Mouse (Mus musculus) v-Abl transformed pro-B cells (cell line): ENCODE results near the gene Sppl3.

Experiments used
- in situ Hi-C, 2 experiments: fragments of 400-800 bp; cut with MboI; formaldehyde crosslinking; loops; one replicate each; pipeline ENCODE4 v1.15.1; 2025; ENCODE audit not compliant: unreplicated experiment in 2 of 2

The Sppl3 gene

DNA sequence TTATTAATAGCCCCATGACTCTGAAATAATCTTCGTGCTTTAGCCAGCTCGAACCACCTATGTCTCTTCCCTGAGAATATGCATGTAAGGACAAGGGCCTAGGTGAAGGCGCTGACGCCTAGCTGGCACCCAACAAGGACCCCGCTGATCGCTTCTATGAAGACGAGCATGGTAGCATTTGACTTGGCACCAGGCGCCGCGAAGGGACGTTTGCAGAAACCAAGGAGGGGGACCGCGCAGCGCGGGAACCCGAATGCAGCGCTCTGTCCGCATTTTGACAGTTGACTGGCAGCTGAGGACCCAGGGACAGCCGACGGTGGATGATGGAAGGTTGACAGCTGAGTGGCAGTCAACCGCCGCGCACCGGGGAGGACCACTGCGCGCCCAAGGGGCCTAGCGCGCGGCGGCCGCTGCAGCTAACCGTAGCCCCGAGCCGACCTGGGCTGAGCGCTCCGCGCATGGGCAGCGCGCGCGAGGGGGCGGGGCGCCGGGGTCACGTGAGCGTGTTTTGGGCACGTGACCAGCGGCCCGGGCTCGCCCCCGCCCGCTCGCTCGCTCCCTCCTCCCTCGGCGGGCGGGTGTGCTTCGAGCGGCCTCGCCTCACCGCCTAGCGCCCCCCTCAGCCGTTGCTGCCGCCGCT is at the start of gene Sppl3:
Gene Sppl3, plus strand, starts transcription at position 561 of the 640 bp plus-strand sequence.
- in situ Hi-C loops: no loop called here

GRCm38 (mm10) chr5:114961590-114962360 is 49.2 kb upstream of the Sppl3 start:
- in situ Hi-C loops: loop anchor here in 1 of 2 experiments (25.0 kb wide), 1 partner anchor 501 kb away; the partner anchor contains the start of gene Pla2g1b

DNA sequence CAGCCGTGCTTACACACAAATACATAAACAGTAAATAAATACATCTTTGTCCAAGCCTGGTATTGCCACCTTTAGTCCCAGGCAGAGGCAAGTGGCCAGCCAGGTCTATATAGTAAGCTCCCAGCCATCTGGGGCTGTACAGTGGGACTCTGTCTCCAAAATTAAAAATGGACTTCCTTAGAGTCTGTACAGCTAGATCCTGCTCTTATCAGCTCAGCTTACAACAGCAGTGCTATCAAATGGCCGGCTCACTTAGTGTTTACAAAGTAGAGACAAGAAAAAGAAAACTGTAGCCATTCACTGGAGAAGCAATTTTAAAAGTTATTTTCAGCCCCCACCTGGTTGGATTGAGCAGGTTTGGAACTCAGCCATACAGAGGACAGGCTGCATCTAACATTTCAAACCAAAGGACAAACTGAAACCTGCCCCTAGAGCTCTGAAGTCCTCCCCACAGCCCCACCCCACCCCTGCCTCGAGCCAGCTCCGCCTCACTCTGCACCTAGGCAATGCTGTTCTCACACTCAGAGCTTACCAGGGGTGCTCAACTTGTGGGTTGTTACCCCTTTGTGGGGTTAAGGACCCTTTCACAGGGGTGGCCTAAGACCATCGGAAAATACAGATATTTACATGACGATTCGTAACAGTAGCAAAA is 46.5 kb upstream of the Sppl3 start:
- in situ Hi-C loops: loop anchor here in 1 of 2 experiments (25.0 kb wide), 1 partner anchor 498 kb away; the partner anchor contains the start of gene Pla2g1b

DNA sequence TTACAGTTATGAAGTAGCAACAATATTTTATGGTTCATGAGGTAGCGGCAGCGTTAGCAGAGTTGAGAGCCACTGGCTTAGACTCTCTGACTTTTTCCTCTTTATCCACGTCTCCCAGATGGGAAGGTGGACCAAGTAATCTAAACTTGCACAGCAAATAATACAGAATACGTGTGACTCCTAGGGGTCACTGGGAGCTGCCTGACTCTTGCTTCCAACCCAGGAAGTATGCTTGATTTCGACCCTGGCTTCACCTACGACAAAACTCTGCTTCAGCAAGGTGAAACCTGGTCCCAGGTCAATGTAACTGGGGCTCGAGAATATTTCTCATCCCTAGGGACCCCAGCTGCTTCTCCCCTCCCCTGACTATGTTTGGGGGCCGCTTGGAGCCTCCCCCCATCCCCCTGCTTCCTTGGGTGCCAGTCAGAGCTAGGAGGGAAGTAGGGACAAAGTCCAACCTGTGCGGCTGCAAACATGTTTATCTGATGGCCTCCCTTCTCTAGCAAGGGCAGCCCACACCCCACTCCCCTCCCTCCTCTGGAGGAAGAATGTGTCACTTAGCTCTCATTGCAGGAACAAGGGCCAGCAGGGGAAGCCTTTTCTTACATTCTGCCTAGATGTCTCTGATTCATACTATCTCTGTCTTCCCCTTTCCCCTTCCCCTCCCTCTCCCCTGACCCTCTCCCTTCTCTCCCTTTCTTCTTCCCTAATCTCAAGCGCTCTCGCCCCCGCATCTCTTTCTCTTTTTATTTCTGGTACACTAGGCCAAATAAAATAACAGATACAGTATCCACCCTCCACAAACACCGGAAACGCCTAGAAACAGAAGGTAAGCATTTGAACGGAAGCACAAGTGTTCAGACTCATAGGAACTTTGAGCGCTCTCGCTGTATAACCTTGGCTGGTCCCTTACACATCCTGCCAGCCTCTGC is 45.7 kb upstream of the Sppl3 start:
- in situ Hi-C loops: loop anchor here in 1 of 2 experiments (25.0 kb wide), 1 partner anchor 497 kb away; the partner anchor contains the start of gene Pla2g1b

- in situ Hi-C loops: loop anchor here in 1 of 2 experiments (25.0 kb wide), 1 partner anchor 495 kb away; the partner anchor contains the start of gene Pla2g1b
Observed at GRCm38 (mm10) chr5:114967523-114968268, 43.2 kb upstream of the Sppl3 start.

DNA sequence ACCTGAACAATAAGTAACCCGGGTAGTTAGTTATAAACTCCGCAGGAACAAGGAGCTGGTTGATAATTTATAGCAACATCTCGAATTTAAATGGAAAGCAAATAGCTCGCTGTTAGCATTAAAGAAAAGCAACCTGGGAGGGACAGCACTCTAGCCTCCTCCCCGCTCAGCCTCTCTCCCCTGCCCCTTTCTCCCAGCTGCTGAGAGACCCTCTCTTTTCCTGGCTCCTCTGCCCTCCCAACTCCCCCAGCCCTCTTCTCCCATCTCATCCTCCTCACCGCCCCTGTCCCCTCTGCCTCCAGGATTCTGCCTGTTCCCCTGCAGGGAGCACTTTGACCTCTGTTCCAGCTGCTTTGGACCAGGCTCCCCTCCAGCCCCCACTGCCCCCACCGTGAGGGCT is 42.3 kb upstream of the Sppl3 start:
- in situ Hi-C loops: loop anchor here in 1 of 2 experiments (25.0 kb wide), 1 partner anchor 494 kb away; the partner anchor contains the start of gene Pla2g1b

DNA sequence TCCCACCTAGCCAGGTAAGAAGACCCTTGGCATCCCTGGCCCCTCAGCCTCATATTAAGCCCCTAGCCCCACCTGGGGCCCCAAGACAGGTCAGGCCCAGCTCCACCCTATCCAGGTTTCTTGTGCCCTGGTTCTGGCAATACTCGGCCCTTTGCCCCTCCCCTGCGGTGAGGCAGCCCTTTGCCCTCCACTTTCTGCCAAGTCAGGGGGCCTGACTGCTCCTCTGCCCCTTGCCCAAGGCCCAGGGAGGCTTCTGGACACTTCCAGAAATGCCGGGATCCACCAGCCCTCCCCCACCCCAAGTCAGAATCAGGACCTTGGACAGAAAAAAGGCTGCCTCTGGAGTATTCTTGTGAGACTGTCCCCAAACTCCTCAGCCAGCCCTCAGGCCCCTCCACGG is 41.9 kb upstream of the Sppl3 start:
- in situ Hi-C loops: loop anchor here in 1 of 2 experiments (25.0 kb wide), 1 partner anchor 493 kb away; the partner anchor contains the start of gene Pla2g1b

- in situ Hi-C loops: loop anchor here (10.0 to 25.0 kb wide), 3 partner anchors 135 to 493 kb away; partner anchors contain the start of gene Pla2g1b (in 1 of the 2)
Observed at GRCm38 (mm10) chr5:114969609-114970215, 41.2 kb upstream of the Sppl3 start.

DNA sequence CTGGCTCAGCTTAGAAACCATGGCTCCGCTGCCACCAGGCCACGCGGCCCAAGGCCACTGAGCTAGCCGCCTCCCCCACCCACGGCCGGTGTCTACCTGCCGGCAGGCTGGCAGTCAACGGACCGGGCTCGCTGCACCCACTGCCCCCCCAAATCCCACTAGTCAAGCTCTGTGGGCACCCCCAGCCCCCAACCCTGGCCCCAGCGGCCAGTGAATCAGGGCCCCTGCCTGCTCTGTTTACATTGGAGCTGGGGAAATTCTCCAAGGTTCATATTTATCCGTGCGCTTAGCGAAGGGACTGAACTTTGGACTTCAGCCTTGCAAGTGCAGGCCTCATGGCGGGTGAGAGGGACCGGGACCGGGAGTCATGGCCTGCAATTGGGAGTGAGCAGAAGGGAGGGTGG is 40.1 kb upstream of the Sppl3 start, which contains the start of gene Hnf1a:
Gene Hnf1a, minus strand, starts transcription at position 271 of the 404 bp plus-strand sequence.
- in situ Hi-C loops: loop anchor here (10.0 to 25.0 kb wide), 3 partner anchors 134 to 491 kb away; partner anchors contain the start of gene Pla2g1b (in 1 of the 2)

DNA sequence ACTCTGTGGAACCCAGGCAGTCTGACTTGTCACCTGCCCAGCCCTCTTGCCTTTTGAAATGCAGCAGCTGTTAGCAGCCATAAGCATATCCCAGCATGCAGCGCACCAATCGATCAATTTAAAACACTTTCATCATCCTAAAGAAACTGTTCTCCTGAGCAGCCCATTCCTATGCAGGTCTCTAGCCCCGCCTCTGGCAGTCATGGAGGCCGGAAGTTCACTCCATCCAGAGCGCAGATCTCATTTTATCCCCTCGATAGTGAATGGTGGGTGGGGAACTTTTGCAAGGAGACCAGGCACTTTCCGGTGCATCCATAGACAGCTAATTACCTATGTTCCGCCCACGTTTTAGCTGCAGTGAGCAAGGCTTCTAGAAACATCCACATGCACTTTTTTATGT is 38.7 kb upstream of the Sppl3 start:
- in situ Hi-C loops: loop anchor here (10.0 to 25.0 kb wide), 3 partner anchors 133 to 490 kb away; partner anchors contain the start of gene Pla2g1b (in 1 of the 2)

DNA sequence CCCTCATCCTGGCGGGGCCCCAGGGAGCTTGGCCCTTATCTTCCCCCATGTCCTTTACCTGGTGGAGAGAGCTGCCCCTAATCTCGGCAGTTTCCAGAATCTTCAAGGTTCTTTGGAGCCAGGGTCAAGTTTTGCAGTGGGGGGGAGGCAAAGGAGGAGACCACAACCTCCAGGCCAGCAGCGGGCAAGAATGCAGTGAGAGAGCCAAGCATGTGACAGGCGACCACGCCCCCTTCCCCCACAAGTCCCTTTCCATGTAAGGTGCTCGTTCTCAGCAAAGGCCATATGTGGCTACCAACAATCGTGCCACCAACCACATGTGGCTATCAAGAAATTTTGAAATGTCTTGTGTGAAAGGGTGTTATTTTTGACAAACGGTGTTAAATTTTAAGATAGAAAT is 37.8 kb upstream of the Sppl3 start:
- in situ Hi-C loops: loop anchor here (10.0 to 25.0 kb wide), 3 partner anchors 132 to 489 kb away; partner anchors contain the start of gene Pla2g1b (in 1 of the 2)

DNA sequence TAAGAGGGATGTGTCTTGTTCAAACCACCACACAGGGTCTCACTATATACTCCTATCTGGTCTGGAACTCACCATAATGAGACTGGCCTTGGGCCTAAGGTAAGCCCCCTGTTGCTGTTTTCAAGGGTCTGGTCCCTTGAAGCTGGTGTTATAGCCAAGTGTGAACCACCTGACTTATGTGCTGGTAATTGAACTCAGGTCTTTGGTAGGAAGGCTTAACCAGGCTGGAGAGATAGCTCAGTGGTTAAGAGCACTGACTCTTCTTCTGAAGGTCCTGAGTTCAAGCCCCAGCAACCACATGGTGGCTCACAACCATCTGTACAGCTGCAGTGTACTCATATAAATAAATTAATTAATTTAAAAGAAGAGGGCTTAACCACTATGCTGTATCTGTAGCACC is 34.0 kb upstream of the Sppl3 start:
- in situ Hi-C loops: loop anchor here (5.0 to 10.0 kb wide), 5 partner anchors 100 to 468 kb away; partner anchors contain the start of gene Pop5 (in 1 of the 2)

- in situ Hi-C loops: loop anchor here (5.0 to 10.0 kb wide), 5 partner anchors 99 to 466 kb away; partner anchors contain the start of gene Pop5 (in 1 of the 2)
Observed at GRCm38 (mm10) chr5:114978473-114978872, 32.5 kb upstream of the Sppl3 start.

GRCm38 (mm10) chr5:114978888-114979249 is 32.1 kb upstream of the Sppl3 start:
- in situ Hi-C loops: loop anchor here (5.0 to 10.0 kb wide), 5 partner anchors 98 to 466 kb away; partner anchors contain the start of gene Pop5 (in 1 of the 2)

GRCm38 (mm10) chr5:114979250-114980121 is 31.5 kb upstream of the Sppl3 start:
- in situ Hi-C loops: loop anchor here (5.0 to 10.0 kb wide), 5 partner anchors 98 to 465 kb away; partner anchors contain the start of gene Pop5 (in 1 of the 2)

DNA sequence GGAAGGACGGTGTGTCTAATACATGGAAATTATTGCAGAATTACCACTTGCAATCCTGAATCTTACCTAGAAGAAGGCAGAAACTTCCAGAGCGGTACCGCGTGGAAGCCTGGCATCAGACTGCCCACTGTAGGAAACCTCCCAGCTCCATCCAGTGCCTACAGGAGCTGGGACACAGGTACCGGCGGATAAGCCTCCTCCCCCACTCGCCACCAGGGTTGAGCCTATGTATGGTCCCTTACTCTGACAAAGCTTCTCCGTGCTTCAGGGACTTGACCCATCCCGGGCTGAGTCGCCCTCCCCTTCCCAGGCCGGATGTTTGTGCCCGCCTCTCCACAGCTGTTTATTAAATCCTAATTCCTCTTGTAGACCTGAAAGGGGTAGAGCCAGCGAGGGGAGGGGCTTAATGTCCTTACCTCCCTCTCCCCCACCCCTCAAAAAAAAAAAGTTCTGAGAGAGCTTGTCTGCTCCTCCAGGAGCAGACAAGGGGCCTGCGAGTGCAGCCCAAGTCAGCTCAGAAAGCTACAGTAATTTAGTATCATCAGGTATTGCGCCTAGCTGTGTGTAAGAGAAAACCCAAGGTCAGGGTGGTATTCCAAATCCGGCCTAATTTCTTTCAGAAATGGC is 30.7 kb upstream of the Sppl3 start:
- in situ Hi-C loops: no loop called here
